Mouse (Mus musculus) testis, adult 2 months (tissue): Measurements from ENCODE around the gene Wdr19.

ENCODE experiments used
- CTCF ChIP-seq: fragments of 200-500 bp; IDR thresholded peaks from 2 replicates; pipeline ENCODE4 v1.5.1; 2012; ENCODE audit warnings: low read depth, mild to moderate bottlenecking, inconsistent platforms, low read length, moderate library complexity; ENCODE audit not compliant: control insufficient read depth, insufficient read depth, insufficient replicate concordance
- POLR2A ChIP-seq: fragments of 200-500 bp; IDR thresholded peaks from 2 replicates; pipeline ENCODE4 v1.6.1; 2012; ENCODE audit warnings: low read depth, mild to moderate bottlenecking, inconsistent platforms, low read length, moderate library complexity; ENCODE audit not compliant: control insufficient read depth

- no peak for TF ChIP-seq POLR2A
- no peak for TF ChIP-seq CTCF
Observed at GRCm38 (mm10) chr5:65273966-65274365, 74.5 kb downstream of the Wdr19 start.
